Mouse (Mus musculus) kidney, embryonic 14.5 days (tissue): ENCODE data around the gene Ezr. TPM values are rescaled to one million over a fixed set of nuclear protein-coding genes. Genes with fewer than 3 reads are reported as not detected.

Source experiments
- ATAC-seq: fragments of 200-750 bp; cut with Nextera tagmentation; 2 replicates; pipeline ENCODE4 v1.8.0; 2017; ENCODE audit warnings: moderate number of reproducible peaks, mild to moderate bottlenecking, moderate TSS enrichment, moderate library complexity; ENCODE audit not compliant: low FRiP score, low TSS enrichment
- H3K27ac ChIP-seq: fragments of 300-500 bp; sonication (generic); 2 replicates; pipeline ENCODE4 v1.5.1; 2014; ENCODE audit warnings: low read depth, mild to moderate bottlenecking, low read length, moderate library complexity, mixed read lengths
- H3K27me3 ChIP-seq: fragments of 300-500 bp; sonication (generic); 2 replicates; pipeline ENCODE4 v1.6.1; 2014; ENCODE audit warnings: mild to moderate bottlenecking, low read length; ENCODE audit not compliant: control insufficient read depth, insufficient read depth
- H3K36me3 ChIP-seq: fragments of 300-500 bp; sonication (generic); 2 replicates; pipeline ENCODE4 v1.6.1; 2014; ENCODE audit warnings: low read length, mixed read lengths; ENCODE audit not compliant: control insufficient read depth, insufficient read depth
- H3K4me1 ChIP-seq: fragments of 300-500 bp; sonication (generic); 2 replicates; pipeline ENCODE4 v1.6.1; 2014; ENCODE audit warnings: low read length, mixed read lengths; ENCODE audit not compliant: control insufficient read depth, insufficient read depth
- H3K4me2 ChIP-seq: fragments of 300-500 bp; sonication (generic); replicated peaks from 2 replicates; pipeline ENCODE4 v1.6.1; 2014; ENCODE audit warnings: low read depth, mild to moderate bottlenecking, low read length
- H3K4me3 ChIP-seq: fragments of 300-500 bp; sonication (generic); 2 replicates; pipeline ENCODE4 v1.5.1; 2014; ENCODE audit warnings: mild to moderate bottlenecking, low read length
- H3K9ac ChIP-seq: fragments of 300-500 bp; sonication (generic); 2 replicates; pipeline ENCODE4 v1.6.1; 2014; ENCODE audit warnings: low read depth, mild to moderate bottlenecking, low read length, moderate library complexity
- H3K9me3 ChIP-seq: fragments of 300-500 bp; sonication (generic); 2 replicates; pipeline ENCODE4 v1.6.1; 2016; ENCODE audit warnings: low read length; ENCODE audit not compliant: control insufficient read depth
- WGBS: fragments of 180-500 bp; shearing (Covaris S2); extraction: QIAGEN DNeasy Blood & Tissue Kit; methylation state at CpG from one replicate; pipeline ENCODE4 v1.1.7; 2014; 5-methylcytosine and 5-hydroxymethylcytosine counted together
- polyA plus RNA-seq: library from polyadenylated mRNA; unstranded; fragments of >200 nt; fragmentation: Nextera tagmentation; extraction: Ambion mirVana; gene quantifications from 2 replicates; pipeline ENCODE4 v1.2.1, GENCODE M21; 2014

Ezr gene
- polyA plus RNA-seq, 1 experiment from 2014 or later, result 158 TPM

- Histone ChIP-seq H3K4me3 (no peak overlapping the region), H3K4me2 (no peak overlapping the region), H3K9me3 (no peaks in the 10 kb centered on the region), H3K9ac (no peak overlapping the region), H3K36me3 (no peaks in the 10 kb centered on the region), H3K4me1 (peaks cover 10% of the 10 kb centered on the region; the same call in 1 of the 2 replicates), H3K27me3 (no peaks in the 10 kb centered on the region), H3K27ac (peak overlapping the region; percentile 65)
- WGBS, result 9% methylated on average over 3 of the region's 3 CpGs
- peak; percentile 48; the same call in 1 of the 2 replicates for ATAC-seq
These were observed 30.2 kb upstream of the Ezr start for GRCm38 (mm10) chr17:6812851-6813191.

GRCm38 (mm10) chr17:6811931-6812850 lies 29.6 kb upstream of the Ezr start:
- peaks cover 10% of the 10 kb centered on the region; the same call in 1 of the 2 replicates for H3K4me1 ChIP-seq
- no peaks in the 10 kb centered on the region for H3K27me3 ChIP-seq
- WGBS, result 46% methylated on average over 7 of the region's 7 CpGs
- no peak overlapping the region for H3K4me3 ChIP-seq
- no peak overlapping the region for H3K4me2 ChIP-seq
- no peak overlapping the region for H3K9ac ChIP-seq
- H3K27ac ChIP-seq, result peak overlapping the region; percentile 65
- peak; percentile 53; the same call in 1 of the 2 replicates for ATAC-seq
- H3K9me3 ChIP-seq, result no peaks in the 10 kb centered on the region
- H3K36me3 ChIP-seq, result no peaks in the 10 kb centered on the region

- Histone ChIP-seq H3K9me3 (no peaks in the 10 kb centered on the region), H3K4me3 (no peak overlapping the region), H3K27me3 (no peaks in the 10 kb centered on the region), H3K36me3 (no peaks in the 10 kb centered on the region), H3K27ac (0 out of 2 replicates have a peak overlapping the region, but pooled peaks have one; percentile 32), H3K4me2 (no peak overlapping the region), H3K4me1 (peaks cover 19% of the 10 kb centered on the region; the same call in 1 of the 2 replicates), H3K9ac (no peak overlapping the region)
- no peak for ATAC-seq
- WGBS, result 67% methylated on average over 3 of the region's 3 CpGs
These were observed 26.7 kb upstream of the Ezr start for GRCm38 (mm10) chr17:6809331-6809730.

GRCm38 (mm10) chr17:6808521-6809165 lies 26.1 kb upstream of the Ezr start:
- 69% methylated on average over 8 of the region's 8 CpGs for WGBS
- Histone ChIP-seq H3K27me3 (no peaks in the 10 kb centered on the region), H3K9ac (no peak overlapping the region), H3K4me1 (peaks cover 19% of the 10 kb centered on the region; the same call in 1 of the 2 replicates), H3K4me3 (no peak overlapping the region), H3K27ac (peak overlapping the region; percentile 32; the same call in 1 of the 2 replicates), H3K4me2 (no peak overlapping the region), H3K36me3 (no peaks in the 10 kb centered on the region), H3K9me3 (no peaks in the 10 kb centered on the region)
- ATAC-seq, result no peak

GRCm38 (mm10) chr17:6807827-6808520 lies 25.4 kb upstream of the Ezr start:
- no peak overlapping the region for H3K4me2 ChIP-seq
- H3K36me3 ChIP-seq, result no peaks in the 10 kb centered on the region
- H3K4me1 ChIP-seq, result peaks cover 14% of the 10 kb centered on the region; the same call in 1 of the 2 replicates
- no peak overlapping the region for H3K4me3 ChIP-seq
- H3K27ac ChIP-seq, result no peak overlapping the region
- WGBS, result 71% methylated on average over 16 of the region's 16 CpGs
- no peak for ATAC-seq
- H3K9me3 ChIP-seq, result no peaks in the 10 kb centered on the region
- no peaks in the 10 kb centered on the region for H3K27me3 ChIP-seq
- no peak overlapping the region for H3K9ac ChIP-seq

- H3K4me3 ChIP-seq, result no peak overlapping the region
- peaks cover 9% of the 10 kb centered on the region; the same call in 1 of the 2 replicates for H3K4me1 ChIP-seq
- H3K27ac ChIP-seq, result no peak overlapping the region
- H3K4me2 ChIP-seq, result no peak overlapping the region
- WGBS, result 46% methylated on average over 6 of the region's 6 CpGs
- H3K27me3 ChIP-seq, result no peaks in the 10 kb centered on the region
- peaks cover 6% of the 10 kb centered on the region for H3K9me3 ChIP-seq
- ATAC-seq, result no peak
- H3K36me3 ChIP-seq, result no peaks in the 10 kb centered on the region
- no peak overlapping the region for H3K9ac ChIP-seq
These were observed 22.4 kb upstream of the Ezr start for GRCm38 (mm10) chr17:6804853-6805543.

GRCm38 (mm10) chr17:6804111-6804510 lies 21.5 kb upstream of the Ezr start:
- no peak for ATAC-seq

GRCm38 (mm10) chr17:6803614-6804013 lies 21.0 kb upstream of the Ezr start:
- no peaks in the 10 kb centered on the region for H3K27me3 ChIP-seq

More at GRCm38 (mm10) chr17:6804111-6804510, 21.5 kb upstream of the Ezr start:
- Histone ChIP-seq H3K9ac (no peak overlapping the region), H3K27me3 (no peaks in the 10 kb centered on the region), H3K4me3 (no peak overlapping the region), H3K9me3 (peaks cover 6% of the 10 kb centered on the region), H3K4me2 (no peak overlapping the region), H3K36me3 (no peaks in the 10 kb centered on the region), H3K27ac (no peak overlapping the region), H3K4me1 (peaks cover 9% of the 10 kb centered on the region; the same call in 1 of the 2 replicates)
- WGBS, result 73% methylated on average over 6 of the region's 6 CpGs

More at GRCm38 (mm10) chr17:6803614-6804013, 21.0 kb upstream of the Ezr start:
- Histone ChIP-seq H3K4me3 (no peak overlapping the region), H3K27ac (no peak overlapping the region), H3K4me1 (peaks cover 9% of the 10 kb centered on the region; the same call in 1 of the 2 replicates), H3K4me2 (no peak overlapping the region), H3K9ac (no peak overlapping the region), H3K36me3 (no peaks in the 10 kb centered on the region), H3K9me3 (peaks cover 6% of the 10 kb centered on the region)
- no peak for ATAC-seq
- WGBS, result 96% methylated on average over 1 of the region's 1 CpGs
